Mouse (Mus musculus): ENCODE results near the gene Ldlrad3.
A peak's percentile ranks its signal among the peaks of the same experiment; 100 is the strongest.

Ldlrad3 gene

DNA sequence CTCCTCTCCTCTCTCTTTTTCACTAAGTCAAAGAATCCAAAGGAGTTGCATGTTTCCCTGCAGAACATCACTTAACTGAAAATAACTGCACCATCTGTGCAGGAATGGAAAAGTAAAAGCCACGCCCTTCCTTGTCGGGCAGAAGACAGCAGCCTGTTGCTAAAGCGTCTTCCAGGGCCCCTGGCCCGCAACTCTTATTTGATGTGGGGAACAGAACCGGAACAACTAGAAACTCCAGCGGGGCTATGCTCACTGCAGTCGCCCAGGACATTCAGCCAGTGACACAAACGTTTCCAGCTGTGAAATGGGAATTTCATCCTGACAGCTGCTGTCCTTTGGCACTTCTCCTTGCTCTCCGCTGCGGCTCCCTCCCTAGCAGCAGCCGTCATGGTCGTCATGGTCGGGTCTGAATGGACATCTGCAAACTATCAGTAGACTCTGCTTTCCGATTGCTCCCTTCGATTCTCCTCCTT lies 67.2 kb downstream of the Ldlrad3 start:
- DNase-seq (ENCODE audit: low read depth in 2 of 2, low spot score in 2 of 2), result no peak

DNA sequence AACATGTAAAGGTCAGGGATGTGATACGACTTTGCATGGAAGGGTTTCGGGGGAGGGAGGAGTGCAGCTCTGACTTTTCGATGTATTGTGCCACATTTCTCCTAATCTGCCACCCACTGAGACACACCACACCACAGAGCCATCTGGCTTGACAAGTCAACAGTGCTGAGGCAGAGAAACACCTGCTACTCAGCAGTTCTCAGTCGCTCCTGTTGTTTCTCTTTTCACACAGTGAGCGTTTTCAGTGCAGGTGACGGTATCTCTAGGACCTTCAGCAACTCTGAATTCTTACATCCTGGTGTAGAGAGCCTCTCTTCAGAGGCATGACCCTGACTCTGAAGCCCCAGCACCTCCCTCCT lies 68.8 kb downstream of the Ldlrad3 start:
- no peak for DNase-seq (ENCODE audit: low read depth in 2 of 2, low spot score in 2 of 2)

DNA sequence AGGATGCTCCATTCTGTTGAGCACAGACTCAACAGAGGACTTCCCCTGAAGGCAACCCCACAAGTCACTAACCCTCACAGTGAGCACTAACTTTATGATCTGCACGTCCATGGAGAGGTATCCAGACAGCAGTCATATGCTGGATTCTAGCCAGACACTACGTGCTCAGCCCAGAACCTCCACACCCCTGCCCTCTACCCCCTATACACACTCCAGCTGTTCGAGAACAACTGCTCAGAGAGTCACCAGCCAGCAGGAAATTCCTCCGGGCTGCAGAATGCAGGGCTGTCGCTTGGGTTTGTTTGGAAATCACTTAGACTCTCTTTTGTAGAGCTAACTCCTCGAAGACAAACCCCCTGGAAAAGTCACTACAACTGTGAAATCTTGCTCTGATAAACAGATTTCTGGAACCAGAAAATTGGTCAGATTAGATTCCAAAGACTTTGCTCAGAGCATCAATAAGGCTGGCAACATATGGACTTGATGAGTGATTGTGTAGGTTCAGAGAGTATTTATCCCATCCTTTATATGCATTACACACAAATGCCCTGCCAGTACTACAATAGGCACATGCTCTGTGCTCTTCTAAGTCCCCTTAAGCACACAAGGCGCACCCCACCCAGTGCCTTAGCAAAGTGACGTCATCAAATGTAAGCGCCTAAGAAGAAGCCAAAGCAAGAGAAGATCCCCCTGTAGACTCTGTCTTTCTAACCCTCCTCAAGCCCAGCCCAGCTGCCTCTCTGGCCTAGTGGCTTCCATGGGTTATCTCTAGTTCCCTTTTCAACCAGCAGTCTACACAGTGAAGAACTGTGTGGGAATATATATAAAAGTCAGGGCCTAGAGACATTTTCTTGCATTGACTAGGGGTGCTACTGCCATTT lies 69.4 kb downstream of the Ldlrad3 start:
- no peak for DNase-seq (ENCODE audit: low read depth in 2 of 2, low spot score in 2 of 2)

DNA sequence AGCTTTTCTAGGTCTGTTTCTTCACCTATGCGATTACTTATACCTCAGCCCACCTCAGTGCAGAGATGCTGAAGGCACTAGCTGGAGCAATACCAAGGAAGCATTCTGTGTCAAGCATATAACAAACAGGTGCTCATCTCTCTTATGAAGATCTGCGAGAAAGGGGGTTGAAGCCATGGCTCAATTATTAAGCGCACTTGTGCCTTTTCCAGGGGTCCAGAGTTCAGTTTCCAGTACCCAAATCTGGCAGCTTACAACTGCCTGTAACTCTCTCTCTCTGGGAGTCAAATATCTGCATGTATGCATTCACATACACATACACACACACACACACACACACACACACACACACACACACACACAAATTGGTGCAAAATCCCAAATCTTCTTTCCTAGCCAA lies 72.4 kb downstream of the Ldlrad3 start:
- DNase-seq (ENCODE audit: low read depth in 2 of 2, low spot score in 2 of 2), result no peak

DNA sequence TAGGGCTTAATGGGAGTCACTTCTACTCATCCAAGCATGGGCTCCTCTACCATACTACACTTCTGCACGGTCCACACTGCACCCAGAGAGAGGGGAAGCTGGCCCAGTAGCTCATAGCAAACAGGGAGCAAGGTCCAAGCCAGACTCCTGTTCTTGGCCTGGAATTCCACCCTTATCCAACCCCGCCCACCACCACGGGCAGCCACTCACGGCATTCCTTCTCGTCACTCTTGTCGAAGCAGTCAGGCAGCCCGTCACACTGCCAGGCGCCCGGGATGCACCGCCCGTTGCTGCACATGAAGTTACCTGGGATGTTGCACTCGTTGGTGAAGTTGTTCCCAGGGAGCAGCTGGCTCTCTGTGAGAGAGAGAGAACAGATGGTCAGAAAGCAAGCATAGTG lies 72.9 kb downstream of the Ldlrad3 start:
- DNase-seq (ENCODE audit: low read depth in 2 of 2, low spot score in 2 of 2), result no peak

DNA sequence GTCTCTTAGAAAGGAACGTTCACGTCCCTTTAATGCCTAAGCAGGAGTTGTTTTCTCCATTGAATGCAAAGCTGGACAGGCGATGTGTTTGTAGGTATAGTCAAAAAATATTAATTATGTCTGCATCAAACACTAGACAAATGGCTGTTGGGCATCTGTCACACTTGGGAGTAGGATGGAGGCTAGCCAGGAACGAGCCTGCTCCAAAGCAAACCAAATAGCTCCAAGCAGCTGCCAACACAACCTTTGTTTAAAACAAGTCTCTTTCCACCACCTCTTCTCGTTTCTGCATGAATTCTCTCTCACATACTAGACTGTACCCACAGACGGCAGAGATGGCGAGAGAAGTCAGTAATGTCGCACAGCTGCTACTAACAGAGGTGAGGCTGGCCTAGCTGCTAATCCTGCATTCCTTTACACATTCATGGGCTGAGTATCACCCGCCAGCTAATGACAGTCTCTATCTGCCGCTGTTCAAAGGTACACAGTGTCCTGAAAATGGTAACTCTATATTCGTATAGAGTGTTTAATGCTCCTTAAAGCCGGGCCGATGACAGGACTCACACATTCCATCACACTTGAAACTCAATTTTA lies 74.2 kb downstream of the Ldlrad3 start:
- DNase-seq (ENCODE audit: low read depth in 2 of 2, low spot score in 2 of 2), result no peak

DNA sequence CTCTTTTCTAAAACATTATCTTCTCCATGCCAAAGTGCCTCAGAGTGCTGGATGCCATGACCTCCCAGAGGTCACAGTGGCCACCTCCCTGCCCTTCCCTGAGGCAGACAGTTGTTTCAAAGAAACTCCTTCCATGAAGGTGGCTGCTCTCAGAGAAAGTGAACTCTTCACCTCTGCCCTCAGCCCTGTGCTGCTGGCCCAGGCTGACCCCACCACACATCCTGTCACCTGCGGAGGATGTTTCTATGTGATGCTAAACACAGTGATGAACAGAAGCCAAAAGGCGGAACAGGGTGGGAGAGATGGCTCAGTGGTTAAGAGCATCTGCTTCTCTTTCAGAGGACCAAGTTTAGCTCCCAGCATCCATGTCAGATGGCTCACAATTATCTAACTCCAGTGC lies 75.9 kb downstream of the Ldlrad3 start:
- no peak for DNase-seq (ENCODE audit: low read depth in 2 of 2, low spot score in 2 of 2)

DNA sequence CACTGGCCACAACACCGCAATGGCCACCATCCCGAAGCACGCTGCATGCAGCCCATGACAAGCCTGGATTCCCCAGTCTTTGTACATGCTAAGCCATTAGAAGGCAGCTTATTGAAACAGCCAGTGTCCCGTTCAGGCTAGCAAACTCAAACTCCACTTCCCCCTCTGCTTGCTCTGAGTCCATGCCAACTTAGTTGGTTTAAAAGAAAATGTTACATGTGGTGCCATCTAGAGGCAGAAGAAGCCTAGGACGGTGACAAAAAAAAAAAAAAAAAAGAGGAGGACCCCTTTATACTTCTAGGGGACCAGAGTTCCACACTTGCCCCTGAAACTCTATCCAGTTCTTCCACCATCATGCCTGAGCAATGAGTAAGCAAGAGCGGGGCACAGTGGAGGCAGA lies 78.9 kb downstream of the Ldlrad3 start:
- DNase-seq (ENCODE audit: low read depth in 2 of 2, low spot score in 2 of 2), result no peak

DNA sequence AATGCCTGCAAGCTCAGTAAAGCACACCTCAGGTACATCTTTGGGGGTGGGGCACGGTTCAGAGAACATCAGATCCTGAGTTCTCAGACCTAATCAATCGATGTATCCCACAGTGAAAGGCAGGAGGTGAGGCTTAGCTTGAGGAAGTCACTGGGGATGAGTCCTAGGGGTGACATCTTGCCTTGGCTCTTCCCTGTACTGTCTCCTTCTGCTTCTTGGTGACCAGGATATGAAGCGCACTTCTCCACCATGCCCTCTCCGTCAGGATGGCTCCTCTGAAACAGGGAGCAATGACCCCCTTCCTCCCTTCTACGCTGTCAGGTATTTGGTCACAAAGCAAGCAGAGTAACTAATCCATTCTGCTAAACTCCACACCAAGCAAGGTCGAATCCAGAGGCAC lies 79.5 kb downstream of the Ldlrad3 start:
- DNase-seq (ENCODE audit: low read depth in 2 of 2, low spot score in 2 of 2), result no peak

DNA sequence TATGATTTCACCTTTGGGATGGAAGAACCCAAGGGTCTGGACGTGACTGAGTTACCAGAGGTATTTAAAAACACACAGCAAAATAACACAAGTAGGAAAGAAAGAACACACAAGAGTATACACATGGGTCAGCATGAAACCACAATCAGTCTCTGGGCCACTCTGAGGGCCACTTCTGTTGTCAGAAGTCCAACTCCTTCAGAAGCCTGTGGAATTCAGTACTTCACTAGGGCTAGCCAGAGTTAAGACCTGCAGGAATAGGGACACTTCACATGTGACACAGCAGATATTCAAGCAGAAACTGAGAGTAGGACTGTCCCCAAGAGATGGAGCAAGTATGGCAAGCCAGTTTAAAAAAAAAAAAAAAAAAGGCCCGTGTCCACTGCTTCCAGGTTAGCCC lies 80.7 kb downstream of the Ldlrad3 start:
- no peak for DNase-seq (ENCODE audit: low read depth in 2 of 2, low spot score in 2 of 2)

DNA sequence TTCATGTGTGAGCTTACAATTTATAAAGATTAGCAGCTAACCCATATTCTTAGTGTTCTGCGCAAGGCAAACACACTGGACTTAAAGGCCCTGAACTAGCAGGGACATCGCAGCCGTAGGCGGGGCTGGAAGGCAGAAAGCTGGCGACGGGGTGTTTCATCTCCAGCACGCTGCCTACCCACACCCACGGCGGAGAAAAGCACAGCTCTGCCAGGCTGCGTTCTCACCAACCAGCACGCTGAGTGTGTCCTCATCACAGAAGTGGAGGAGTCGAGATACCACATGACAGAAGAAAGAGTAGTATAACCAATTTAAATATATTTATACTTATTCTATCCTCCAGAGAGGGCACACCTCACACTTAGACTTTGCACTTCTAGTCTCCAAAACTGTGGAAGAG lies 82.2 kb downstream of the Ldlrad3 start:
- DNase-seq (ENCODE audit: low read depth in 2 of 2, low spot score in 2 of 2), result no peak

DNA sequence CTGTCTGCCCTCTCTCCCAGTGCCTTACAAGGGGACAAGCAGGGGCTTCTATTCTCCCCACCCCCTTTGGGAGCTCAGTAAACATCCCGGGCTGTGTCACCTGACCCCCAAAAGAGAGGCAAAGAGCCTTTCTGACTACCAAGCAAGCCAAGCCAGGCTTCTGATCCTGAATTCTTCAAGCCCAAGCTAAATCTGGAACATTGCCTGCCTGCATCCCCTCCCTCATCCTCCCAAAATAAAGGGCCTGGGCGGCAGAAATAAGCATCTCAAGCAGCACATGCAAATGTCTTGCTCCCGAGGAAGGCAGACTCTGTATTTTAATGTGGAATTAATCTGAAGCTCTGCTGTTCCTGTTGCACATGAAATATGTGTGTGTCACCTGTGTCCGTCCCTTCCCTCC lies 85.7 kb downstream of the Ldlrad3 start:
- DNase-seq (ENCODE audit: low read depth in 2 of 2, low spot score in 2 of 2), result no peak

DNA sequence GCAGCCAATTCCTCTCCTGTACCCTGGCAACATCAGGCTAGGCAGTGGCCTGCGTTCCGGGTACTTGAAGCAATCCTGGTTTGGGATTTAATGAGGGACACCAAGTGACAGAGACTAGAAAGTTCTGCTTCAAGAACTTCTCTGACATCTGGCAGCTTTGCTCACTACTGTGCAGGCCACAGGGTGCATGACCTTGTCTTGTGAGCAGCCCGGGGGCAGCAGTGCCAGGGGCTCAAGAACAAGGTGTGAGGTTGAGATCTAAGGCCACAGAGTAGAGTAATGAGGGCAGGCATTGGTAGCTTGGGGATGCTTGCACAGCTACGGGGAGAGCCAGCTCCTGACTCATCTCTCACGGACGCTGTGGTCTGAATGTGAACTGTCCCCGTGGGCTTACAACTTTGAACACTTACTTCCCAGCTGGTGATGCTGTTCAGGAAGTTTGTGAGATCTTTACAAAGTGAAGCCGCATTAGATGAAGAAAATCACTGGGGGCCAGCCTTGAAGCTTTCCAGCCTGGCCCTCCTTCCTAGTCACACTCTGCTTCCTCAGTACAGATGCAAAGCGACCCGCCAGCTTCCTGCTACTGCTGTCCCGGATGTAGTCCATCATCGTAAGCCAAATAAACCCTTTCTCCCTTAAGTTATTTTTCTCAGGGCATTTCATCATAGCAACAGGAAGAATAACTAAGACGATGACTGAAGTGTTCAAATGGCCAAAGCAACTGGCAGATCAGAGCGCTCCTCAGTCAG lies 86.3 kb downstream of the Ldlrad3 start:
- DNase-seq (ENCODE audit: low read depth in 2 of 2, low spot score in 2 of 2), result no peak

DNA sequence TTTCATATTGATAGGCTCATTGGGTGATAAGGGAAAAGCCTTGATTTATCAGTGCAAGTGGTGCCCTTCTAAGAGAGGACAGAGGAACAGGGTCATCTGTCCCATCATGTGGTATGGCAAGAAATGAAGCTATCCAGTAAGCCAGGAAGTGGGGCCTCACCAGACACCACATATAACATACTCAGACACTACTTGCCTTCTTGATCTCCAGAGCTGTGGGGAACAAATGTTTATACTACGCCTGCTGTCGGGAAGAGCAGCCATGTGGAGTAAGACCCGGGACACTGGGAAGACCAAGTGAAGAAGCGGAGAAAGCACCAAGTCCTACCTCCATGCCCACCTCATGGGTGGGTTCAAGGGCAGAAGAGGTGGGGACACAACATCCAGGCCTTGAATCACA lies 86.9 kb downstream of the Ldlrad3 start:
- no peak for DNase-seq (ENCODE audit: low read depth in 2 of 2, low spot score in 2 of 2)

DNA sequence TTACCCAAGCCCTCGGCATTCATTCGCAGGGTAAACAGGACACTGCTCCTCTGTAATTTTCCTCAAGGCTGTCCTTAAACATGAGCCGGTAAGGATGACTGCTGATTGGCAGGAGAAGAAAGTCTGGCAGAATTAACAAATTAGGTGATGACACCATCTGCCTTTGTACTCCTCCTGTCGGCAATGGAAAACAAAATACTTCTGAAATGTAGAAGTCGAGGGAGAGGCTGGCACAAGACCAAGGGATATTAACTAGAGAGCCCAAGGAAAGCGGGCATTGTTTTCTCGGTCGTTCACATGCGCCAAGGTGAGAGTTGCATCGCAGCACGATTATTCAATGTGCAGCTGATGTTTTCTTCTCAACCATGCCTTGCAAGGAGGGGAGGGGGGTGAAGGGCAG lies 91.4 kb downstream of the Ldlrad3 start:
- DNase-seq (ENCODE audit: low read depth in 2 of 2, low spot score in 2 of 2), result no peak

DNA sequence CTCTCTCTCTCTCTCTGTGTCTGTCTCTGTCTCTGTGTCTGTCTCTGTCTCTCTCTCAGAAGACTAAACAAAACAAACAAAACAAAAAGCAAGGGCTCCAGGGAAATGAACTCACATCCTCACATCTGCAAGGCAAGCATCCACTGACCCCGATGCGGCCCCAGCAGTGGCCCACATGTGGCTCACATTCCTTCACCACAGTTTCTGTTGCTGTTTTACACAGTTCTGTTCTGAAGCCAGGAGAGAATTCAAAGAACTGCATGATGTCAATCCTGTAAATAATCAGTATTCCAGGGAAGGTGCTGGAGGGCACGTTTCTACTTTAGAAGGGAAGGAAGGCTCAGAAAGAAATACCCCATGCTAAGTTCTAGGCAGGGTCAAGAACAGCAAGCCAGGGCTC lies 91.9 kb downstream of the Ldlrad3 start:
- DNase-seq (ENCODE audit: low read depth in 2 of 2, low spot score in 2 of 2), result no peak

DNA sequence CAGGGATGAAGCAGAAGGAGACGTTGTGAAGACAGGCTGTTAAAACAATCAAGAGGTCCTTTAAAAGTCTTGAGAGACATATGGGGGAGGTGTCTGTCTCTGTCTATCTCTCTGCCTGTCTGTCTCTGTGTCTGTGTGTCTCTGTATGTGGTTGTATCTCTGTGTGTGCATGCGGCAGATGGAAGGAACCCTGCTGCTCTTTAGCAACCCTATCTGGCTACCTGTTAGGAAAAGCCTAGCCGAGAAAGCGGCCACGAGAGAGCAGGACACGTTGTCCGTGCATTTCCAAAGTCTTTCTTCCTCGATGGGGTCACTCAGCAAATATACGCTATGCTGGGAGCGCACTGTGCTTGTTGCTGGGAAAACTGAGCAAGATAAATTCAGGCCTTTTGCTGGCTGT lies 93.6 kb downstream of the Ldlrad3 start:
- DNase-seq (ENCODE audit: low read depth in 2 of 2, low spot score in 2 of 2), result no peak

DNA sequence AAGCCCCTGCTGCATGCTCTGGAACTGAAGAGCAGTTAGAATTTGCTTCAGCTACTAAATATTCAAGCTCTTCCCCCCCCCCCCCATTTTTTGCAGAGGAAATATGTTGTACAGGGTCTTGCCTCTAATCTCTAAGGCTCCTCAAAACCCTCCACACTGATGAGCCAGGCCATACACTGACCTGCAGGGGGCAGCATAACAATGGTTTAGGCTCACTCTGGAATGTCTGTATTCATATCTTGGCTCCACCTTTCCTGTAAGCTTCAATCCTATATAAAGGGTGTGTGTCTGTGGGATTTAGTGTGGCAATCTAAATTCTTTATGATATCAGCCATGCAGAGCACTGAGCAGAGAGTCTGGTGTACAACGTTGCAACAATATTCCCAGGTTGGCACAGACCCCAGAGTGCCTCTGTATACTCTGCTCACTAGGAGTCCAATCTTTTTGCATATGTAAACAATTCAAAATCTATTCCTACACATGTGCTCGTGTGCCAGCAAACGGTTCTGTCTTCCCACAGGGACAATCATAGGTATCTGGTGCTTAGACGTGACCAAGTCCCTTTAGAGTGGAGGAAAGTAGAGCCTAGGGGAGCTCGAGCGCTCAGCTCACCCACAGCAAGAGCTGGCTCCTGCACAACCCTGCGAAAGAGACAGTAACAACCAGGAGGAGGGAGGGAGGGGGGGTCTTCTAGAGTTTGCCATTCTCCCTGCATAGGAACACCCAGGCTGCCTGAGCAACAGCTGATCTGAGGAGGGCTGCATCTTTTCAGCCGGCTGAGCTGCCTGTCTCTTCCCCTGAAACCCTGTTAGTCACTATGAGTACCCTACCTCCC lies 94.5 kb downstream of the Ldlrad3 start:
- DNase-seq (ENCODE audit: low read depth in 2 of 2, low spot score in 2 of 2), result peak; percentile 5 to 32

DNA sequence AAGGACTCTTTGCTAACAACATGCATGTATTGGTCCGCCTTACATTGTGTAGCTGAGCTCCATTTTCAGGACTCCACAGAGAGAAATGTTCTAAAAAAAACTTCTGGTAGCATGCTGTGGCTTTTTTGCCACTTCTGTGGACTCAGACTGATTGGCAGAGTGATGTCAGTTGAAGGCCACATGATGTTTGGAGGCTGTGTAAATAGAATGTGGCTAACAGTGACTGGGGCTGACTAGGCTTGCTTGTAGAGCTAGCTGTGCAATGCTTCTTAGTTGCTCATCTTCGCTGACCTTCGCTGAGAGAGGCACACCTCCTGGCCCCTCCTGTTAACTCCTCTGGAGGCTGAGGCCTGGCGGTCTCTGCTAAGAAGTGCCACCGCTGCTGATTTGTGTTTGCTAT lies 98.4 kb downstream of the Ldlrad3 start:
- no peak for DNase-seq (ENCODE audit: low read depth in 2 of 2, low spot score in 2 of 2)

DNA sequence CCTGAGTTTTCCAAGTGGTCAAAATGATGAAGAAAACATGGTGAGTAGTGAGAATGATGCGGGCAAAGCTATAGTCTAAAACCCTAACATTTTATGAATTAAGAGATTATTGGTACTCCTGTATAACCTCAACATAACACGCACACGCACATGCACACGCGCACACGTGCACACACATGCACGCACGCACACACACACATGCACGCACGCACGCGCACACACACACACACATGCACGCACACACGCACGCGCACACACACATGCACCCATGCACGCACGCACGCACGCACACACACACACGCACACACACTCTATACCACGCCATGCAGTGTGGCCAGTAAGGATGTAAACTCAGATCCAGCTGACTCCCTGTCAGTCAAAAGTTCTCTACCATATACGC lies 99.6 kb downstream of the Ldlrad3 start:
- no peak for DNase-seq (ENCODE audit: low read depth in 2 of 2, low spot score in 2 of 2)

DNA sequence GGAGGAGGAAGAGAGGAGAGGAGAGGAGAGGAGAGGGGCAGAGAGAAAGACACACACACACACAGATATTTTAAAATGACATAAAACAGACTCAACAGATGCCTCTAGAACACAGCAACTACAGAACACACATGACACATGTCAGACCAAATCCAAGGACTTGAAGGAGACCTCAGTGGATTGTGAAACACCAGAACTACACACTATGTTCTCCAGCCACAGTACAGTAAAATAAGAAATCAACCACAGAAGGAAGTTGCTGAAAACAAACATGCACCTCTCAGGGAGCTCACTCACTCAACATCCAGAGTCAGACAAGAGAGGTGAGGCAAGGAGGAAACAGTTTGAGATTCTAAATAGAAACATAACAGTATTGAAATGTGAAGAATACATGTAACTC lies 103.4 kb downstream of the Ldlrad3 start:
- DNase-seq (ENCODE audit: low read depth in 2 of 2, low spot score in 2 of 2), result no peak

Measured in CD8-positive naive resting alpha-beta T cell, adult 2 months (primary cell).